ENCODE assay signal across 22 mouse cellular contexts in genomic region chrX:8248542-8249120, GRCm38 (mm10). TPM values are rescaled to one million over a fixed set of nuclear protein-coding genes. Genes with fewer than 3 reads are reported as not detected.
"Had no signal": no experiment of that assay in that cellular context is flagged by ENCODE, and none has a peak within 500 bp of the region (broad histone marks: within the 10 kb centered on the region; RNA-seq: fewer than 3 reads in every experiment).

No protein-coding gene starts in this region.

- ATAC-seq: forebrain, postnatal 0 days; hindbrain, postnatal 0 days; intestine, embryonic 16.5 days had no signal

- H3K9me3 ChIP-seq: heart, embryonic 10.5 days; heart, embryonic 12.5 days; hindbrain, embryonic 13.5 days; hindbrain, embryonic 15.5 days; kidney, embryonic 15.5 days; limb, embryonic 13.5 days had no signal

- DNase-seq: forebrain, postnatal 0 days; gastrocnemius, postnatal 14 days; gastrocnemius, postnatal 36 days; heart, adult 18-20 months; heart, postnatal 10 days; kidney, adult 11 months; kidney, adult 2 months; kidney, adult 9 months; kidney, postnatal 14 days; kidney, postnatal 36 days; layer of hippocampus, adult 9-11 months; layer of hippocampus, postnatal 36 days; left cerebral cortex, postnatal 4 days had no signal

- H3K4me2 ChIP-seq: heart, embryonic 12.5 days; hindbrain, embryonic 13.5 days; hindbrain, embryonic 15.5 days; kidney, embryonic 15.5 days; limb, embryonic 13.5 days had no signal

- H3K27ac ChIP-seq: heart, embryonic 10.5 days; hindbrain, embryonic 13.5 days; hindbrain, embryonic 15.5 days; hindbrain, postnatal 0 days; kidney, embryonic 15.5 days; kidney, postnatal 0 days; limb, embryonic 13.5 days had no signal

- H3K4me1 ChIP-seq: heart, embryonic 10.5 days; heart, embryonic 12.5 days had no signal

- H3K9ac ChIP-seq: forebrain, postnatal 0 days; heart, embryonic 12.5 days; hindbrain, embryonic 13.5 days; hindbrain, embryonic 15.5 days; kidney, embryonic 15.5 days; limb, embryonic 13.5 days had no signal

- H3K4me3 ChIP-seq: heart, embryonic 10.5 days; heart, embryonic 12.5 days; hindbrain, embryonic 13.5 days; hindbrain, embryonic 15.5 days; kidney, embryonic 15.5 days; limb, embryonic 13.5 days had no signal

- H3K36me3 ChIP-seq: heart, embryonic 10.5 days; hindbrain, embryonic 15.5 days had no signal

- H3K27me3 ChIP-seq: heart, embryonic 12.5 days; hindbrain, embryonic 13.5 days; hindbrain, embryonic 15.5 days; kidney, embryonic 15.5 days; limb, embryonic 13.5 days had no signal

RNA-seq across cellular contexts. Expression of gene Slc38a5, which starts 22.3 kb away (rescaled TPM):
- polyA plus RNA-seq: kidney, adult 2 months had no signal
